Mouse (Mus musculus) myocyte (in vitro differentiated cells): ENCODE measurements at regions not wholly inside any gene's neighbourhood (a gene's known extent, or its start where the extent isn't known, plus 50 kb on each side); places are given as distances from the start of the nearest gene placed in this dataset.

Source experiments
- MAX ChIP-seq: IDR thresholded peaks from one replicate; pipeline ENCODE4 v1.6.1; 2011; ENCODE audit warnings: low read depth, mild to moderate bottlenecking, control low read depth
- MYOG ChIP-seq, 3 experiments: IDR thresholded peaks; one replicate each; pipeline ENCODE4 v1.6.1; 2011; ENCODE audit warnings: control low read depth in 2 of 3, low read depth in 2 of 3, mild to moderate bottlenecking in 2 of 3; ENCODE audit not compliant: insufficient read length in 2 of 3, control insufficient read depth in 1 of 3, insufficient read depth in 1 of 3
- POLR2A ChIP-seq: IDR thresholded peaks from one replicate; pipeline ENCODE4 v1.6.1; 2011; ENCODE audit warnings: low read depth, mild to moderate bottlenecking, control low read depth, moderate library complexity; ENCODE audit not compliant: insufficient read length
- POLR2AphosphoS2 ChIP-seq: IDR thresholded peaks from one replicate; pipeline ENCODE4 v1.6.1; 2011; ENCODE audit warnings: low read depth, control low read depth; ENCODE audit not compliant: insufficient read length
- TCF12 ChIP-seq: IDR thresholded peaks from one replicate; pipeline ENCODE4 v1.6.1; 2011; ENCODE audit warnings: mild to moderate bottlenecking, control low read depth; ENCODE audit not compliant: poor library complexity, insufficient read depth, severe bottlenecking

- TF ChIP-seq MAX: no peak
- no peak for TF ChIP-seq POLR2AphosphoS2
- TF ChIP-seq MYOG (IDR thresholded peaks at IDR 0.05; ENCODE audit: control insufficient read depth in 1 of 3, insufficient read depth in 1 of 3, insufficient read length in 2 of 3, low read depth in 2 of 3): no peak
- no peak for TF ChIP-seq POLR2A
- TF ChIP-seq TCF12: no peak
Measured at GRCm38 (mm10) chr11:48605223-48605824, 194.8 kb upstream of the Rack1 start.
